Mouse (Mus musculus): ENCODE measurements at regions not wholly inside any gene's neighbourhood (a gene's known extent, or its start where the extent isn't known, plus 50 kb on each side); places are given as distances from the start of the nearest gene placed in this dataset.

DNA sequence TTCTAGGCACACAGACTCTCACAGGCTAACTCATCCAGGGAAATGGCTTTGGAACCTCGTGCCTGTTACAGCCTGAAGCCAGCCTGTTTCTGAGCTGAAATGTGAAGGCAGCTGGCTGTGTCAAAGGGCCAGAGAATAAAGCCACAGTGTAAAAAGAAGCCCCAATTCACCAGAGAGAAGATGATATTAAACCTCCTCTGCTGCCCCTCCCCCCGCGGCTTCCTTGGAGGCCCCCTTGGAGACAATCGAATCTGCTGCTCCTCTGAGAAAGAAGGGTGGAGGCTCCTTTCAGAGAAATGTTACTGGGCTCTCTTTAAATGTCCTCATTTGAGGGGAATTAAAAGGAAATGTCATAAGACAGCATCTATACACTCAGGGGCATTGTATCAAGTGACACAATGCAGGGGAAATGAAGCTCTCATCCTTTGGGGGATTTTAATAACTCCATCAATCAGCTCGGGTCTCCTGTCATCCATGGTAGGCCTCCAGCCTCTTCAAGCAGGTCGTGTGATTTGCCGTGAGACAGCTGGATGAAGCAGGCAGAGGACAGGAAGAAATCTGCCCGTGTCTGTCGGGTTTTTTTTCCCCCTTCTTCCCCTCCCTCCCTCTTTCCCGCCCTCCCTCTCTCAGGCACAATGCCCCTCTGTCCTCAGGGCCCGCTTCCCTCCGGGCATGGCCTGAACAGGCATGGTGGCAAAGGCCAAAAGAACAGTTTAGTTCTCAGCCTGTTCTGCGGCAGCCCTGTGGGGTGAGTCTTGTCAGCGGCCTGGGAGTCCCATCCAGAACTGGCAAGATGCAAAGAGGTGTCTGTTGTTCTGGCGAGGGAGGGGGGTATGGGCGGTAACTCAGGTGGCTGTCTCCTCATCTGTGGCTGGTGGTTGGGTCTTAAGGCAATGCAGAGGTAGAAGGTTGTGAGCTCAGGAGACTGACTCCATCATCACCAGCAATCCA lies 372.6 kb downstream of the Cog6 start:
- Histone ChIP-seq H3K36me3 (replicated peaks) (no peaks in the 10 kb centered on the region), H3K4me1 (ENCODE audit: insufficient read depth, low read depth, low read length) (no peaks in the 10 kb centered on the region), H3K4me3 (ENCODE audit: low read depth, low read length) (no peak overlapping the region), H3K27me3 (ENCODE audit: insufficient read depth, low read length) (no peaks in the 10 kb centered on the region), H3K9me3 (replicated peaks) (peaks cover 77% of the 10 kb centered on the region)
- no peak for ATAC-seq (ENCODE audit: extremely low read depth, insufficient number of reproducible peaks, low FRiP score, poor library complexity, severe bottlenecking)
- DNase-seq (ENCODE audit: low spot score): no peak
- TF ChIP-seq GATA1 (IDR thresholded peaks at IDR 0.05; ENCODE audit: borderline replicate concordance, low read length) (no peak), TAL1 (conservative IDR thresholded peaks at IDR 0.05; ENCODE audit: low read depth, low read length) (no peak), CTCF (IDR thresholded peaks at IDR 0.05; ENCODE audit: low read depth, low read length) (no peak), POLR2AphosphoS5 (IDR thresholded peaks at IDR 0.05; ENCODE audit: insufficient replicate concordance, low read depth, low read length) (no peak), GATA2 (IDR thresholded peaks at IDR 0.05; ENCODE audit: borderline replicate concordance, low read depth, low read length) (no peak)

GRCm38 (mm10) chr3:52643796-52644177 lies 373.2 kb downstream of the Cog6 start:
- H3K4me3 ChIP-seq (ENCODE audit: low read depth, low read length): no peak overlapping the region
- no peaks in the 10 kb centered on the region for H3K27me3 ChIP-seq (ENCODE audit: insufficient read depth, low read length)
- DNase-seq (ENCODE audit: low spot score) (no peak), ATAC-seq (ENCODE audit: extremely low read depth, insufficient number of reproducible peaks, low FRiP score, poor library complexity, severe bottlenecking) (no peak)
- peaks cover 74% of the 10 kb centered on the region for H3K9me3 ChIP-seq (replicated peaks)
- TF ChIP-seq GATA2 (IDR thresholded peaks at IDR 0.05; ENCODE audit: borderline replicate concordance, low read depth, low read length) (no peak), GATA1 (IDR thresholded peaks at IDR 0.05; ENCODE audit: borderline replicate concordance, low read length) (no peak), CTCF (IDR thresholded peaks at IDR 0.05; ENCODE audit: low read depth, low read length) (no peak), POLR2AphosphoS5 (IDR thresholded peaks at IDR 0.05; ENCODE audit: insufficient replicate concordance, low read depth, low read length) (no peak), TAL1 (conservative IDR thresholded peaks at IDR 0.05; ENCODE audit: low read depth, low read length) (no peak)
- no peaks in the 10 kb centered on the region for H3K36me3 ChIP-seq (replicated peaks)
- no peaks in the 10 kb centered on the region for H3K4me1 ChIP-seq (ENCODE audit: insufficient read depth, low read depth, low read length)

- no peaks in the 10 kb centered on the region for H3K27me3 ChIP-seq (ENCODE audit: insufficient read depth, low read length)
- no peaks in the 10 kb centered on the region for H3K4me1 ChIP-seq (ENCODE audit: insufficient read depth, low read depth, low read length)
- ATAC-seq (ENCODE audit: extremely low read depth, insufficient number of reproducible peaks, low FRiP score, poor library complexity, severe bottlenecking) (no peak), DNase-seq (ENCODE audit: low spot score) (no peak)
- H3K9me3 ChIP-seq (replicated peaks): peaks cover 71% of the 10 kb centered on the region
- no peak overlapping the region for H3K4me3 ChIP-seq (ENCODE audit: low read depth, low read length)
- H3K36me3 ChIP-seq (replicated peaks): no peaks in the 10 kb centered on the region
- TF ChIP-seq GATA1 (IDR thresholded peaks at IDR 0.05; ENCODE audit: borderline replicate concordance, low read length): no peak
- TF ChIP-seq POLR2AphosphoS5 (IDR thresholded peaks at IDR 0.05; ENCODE audit: insufficient replicate concordance, low read depth, low read length): no peak
- no peak for TF ChIP-seq CTCF (IDR thresholded peaks at IDR 0.05; ENCODE audit: low read depth, low read length)
- TF ChIP-seq GATA2 (IDR thresholded peaks at IDR 0.05; ENCODE audit: borderline replicate concordance, low read depth, low read length): no peak
- no peak for TF ChIP-seq TAL1 (conservative IDR thresholded peaks at IDR 0.05; ENCODE audit: low read depth, low read length)
Observed at GRCm38 (mm10) chr3:52643100-52643551, 373.9 kb downstream of the Cog6 start.

DNA sequence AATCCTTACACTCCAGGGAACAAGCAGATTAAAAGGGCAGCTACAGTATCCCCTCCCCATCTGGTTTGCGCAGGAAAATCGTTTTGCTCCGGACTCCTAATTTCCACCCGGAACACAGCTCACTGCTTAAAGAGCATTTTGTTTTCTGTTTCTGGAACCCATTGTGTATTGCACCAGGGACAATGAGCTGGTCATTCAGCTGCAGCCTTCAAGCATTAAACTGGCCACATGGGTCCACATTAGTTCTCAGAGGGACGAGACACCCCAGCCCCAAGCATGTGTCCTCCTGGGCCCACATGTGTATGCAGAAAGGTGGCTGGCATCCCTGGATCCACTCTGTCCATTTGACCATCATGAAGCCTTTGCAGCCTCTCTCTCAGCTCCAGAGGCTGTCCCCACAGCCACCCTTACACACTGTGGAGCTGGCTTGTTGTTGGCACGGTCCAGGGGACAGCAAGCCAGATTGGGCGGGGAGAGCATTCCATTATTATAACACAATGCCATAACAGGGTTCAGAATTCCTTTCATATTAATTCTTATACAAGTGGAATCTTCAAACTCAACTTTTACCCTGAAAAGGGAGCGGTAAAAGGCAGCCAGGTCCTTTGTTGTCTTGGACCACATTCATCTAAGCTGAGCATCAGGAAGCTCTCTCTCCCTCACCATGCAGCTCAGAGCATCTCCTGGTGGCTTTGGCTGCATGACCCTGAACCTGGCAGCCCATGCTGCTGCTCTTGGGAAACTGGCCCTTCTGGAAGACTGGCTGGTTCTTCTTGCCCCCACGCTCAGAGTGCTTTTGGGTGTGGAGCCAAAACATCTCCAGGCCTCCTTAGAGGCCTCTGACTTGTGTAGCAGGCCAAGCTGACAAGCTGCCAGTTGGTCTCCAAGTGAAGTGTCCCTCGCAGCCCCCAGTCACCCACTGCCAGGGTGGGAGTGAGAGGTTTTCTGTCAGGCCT lies 373.4 kb downstream of the Foxo1 start:
- H3K27me3 ChIP-seq (ENCODE audit: insufficient read depth, low read length): no peaks in the 10 kb centered on the region
- ATAC-seq (ENCODE audit: extremely low read depth, insufficient number of reproducible peaks, low FRiP score, poor library complexity, severe bottlenecking) (no peak), DNase-seq (ENCODE audit: low spot score) (no peak)
- H3K4me3 ChIP-seq (ENCODE audit: low read depth, low read length): no peak overlapping the region
- TF ChIP-seq GATA2 (IDR thresholded peaks at IDR 0.05; ENCODE audit: borderline replicate concordance, low read depth, low read length) (no peak), TAL1 (conservative IDR thresholded peaks at IDR 0.05; ENCODE audit: low read depth, low read length) (no peak), GATA1 (IDR thresholded peaks at IDR 0.05; ENCODE audit: borderline replicate concordance, low read length) (no peak), CTCF (IDR thresholded peaks at IDR 0.05; ENCODE audit: low read depth, low read length) (no peak), POLR2AphosphoS5 (IDR thresholded peaks at IDR 0.05; ENCODE audit: insufficient replicate concordance, low read depth, low read length) (no peak)
- H3K4me1 ChIP-seq (ENCODE audit: insufficient read depth, low read depth, low read length): no peaks in the 10 kb centered on the region
- H3K36me3 ChIP-seq (replicated peaks): no peaks in the 10 kb centered on the region
- H3K9me3 ChIP-seq (replicated peaks): peaks cover 63% of the 10 kb centered on the region

DNA sequence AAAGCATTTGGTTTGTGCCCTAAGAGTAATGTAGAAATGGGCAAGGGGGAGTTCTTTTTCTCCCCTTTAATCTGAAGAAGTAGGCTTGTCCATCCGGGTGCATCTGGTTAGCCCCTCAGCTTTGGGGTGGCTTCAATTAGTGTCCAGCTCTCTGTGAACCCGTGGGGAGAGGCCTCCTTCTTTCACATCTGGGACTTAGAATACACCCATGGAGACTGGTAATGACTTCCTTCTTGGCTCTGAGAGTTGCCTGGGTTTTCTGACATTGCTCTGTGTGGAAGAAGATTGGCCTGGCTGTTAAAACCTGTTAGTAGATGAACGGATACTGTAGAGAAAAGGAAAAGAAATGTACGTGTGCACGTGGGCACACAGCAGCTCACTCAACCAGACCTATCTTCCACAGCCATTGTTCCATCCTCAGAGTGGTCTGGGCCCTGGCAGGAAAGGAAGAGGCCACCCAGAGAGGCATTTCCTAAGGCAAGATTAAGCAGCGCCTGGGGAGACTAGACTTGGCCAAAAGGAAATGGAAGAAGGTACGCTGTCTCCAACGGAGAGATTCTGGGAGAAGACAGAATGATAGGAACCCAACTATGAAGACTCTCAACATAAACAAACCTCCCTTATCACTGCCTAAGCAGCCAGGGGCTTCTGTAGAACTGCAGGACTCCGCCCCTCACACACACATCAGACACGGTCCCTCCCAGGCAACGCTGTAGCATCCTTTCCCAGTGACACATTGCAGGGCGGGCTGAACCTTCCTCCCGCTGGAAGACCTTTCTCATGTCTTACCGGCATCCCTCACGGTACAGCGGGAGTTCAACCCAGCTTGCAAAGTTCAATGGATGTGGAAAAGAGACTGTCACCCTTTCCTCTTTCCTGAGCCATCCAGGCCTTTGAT lies 372.4 kb downstream of the Foxo1 start:
- Histone ChIP-seq H3K36me3 (replicated peaks) (no peaks in the 10 kb centered on the region), H3K4me3 (ENCODE audit: low read depth, low read length) (no peak overlapping the region), H3K4me1 (ENCODE audit: insufficient read depth, low read depth, low read length) (no peaks in the 10 kb centered on the region), H3K27me3 (ENCODE audit: insufficient read depth, low read length) (no peaks in the 10 kb centered on the region), H3K9me3 (replicated peaks) (peaks cover 65% of the 10 kb centered on the region)
- no peak for DNase-seq (ENCODE audit: low spot score)
- TF ChIP-seq GATA1 (IDR thresholded peaks at IDR 0.05; ENCODE audit: borderline replicate concordance, low read length) (no peak), TAL1 (conservative IDR thresholded peaks at IDR 0.05; ENCODE audit: low read depth, low read length) (no peak), GATA2 (IDR thresholded peaks at IDR 0.05; ENCODE audit: borderline replicate concordance, low read depth, low read length) (no peak), POLR2AphosphoS5 (IDR thresholded peaks at IDR 0.05; ENCODE audit: insufficient replicate concordance, low read depth, low read length) (no peak), CTCF (IDR thresholded peaks at IDR 0.05; ENCODE audit: low read depth, low read length) (no peak)
- no peak for ATAC-seq (ENCODE audit: extremely low read depth, insufficient number of reproducible peaks, low FRiP score, poor library complexity, severe bottlenecking)
